Mouse (Mus musculus): ENCODE measurements around the gene Grip1.

GRCm38 (mm10) chr10:119646500-119647439 is 193.1 kb downstream of the Grip1 start:
- TF ChIP-seq POLR2A (IDR thresholded peaks at IDR 0.05; ENCODE audit: borderline replicate concordance, insufficient read depth, low read length) (no peak), CTCF (IDR thresholded peaks at IDR 0.05; ENCODE audit: borderline replicate concordance, insufficient read depth, low read depth, low read length) (peak; percentile 82)
